Mouse (Mus musculus): ENCODE data around the gene Sp100.

GRCm38 (mm10) chr1:85742333-85742732, 92.5 kb downstream of the Sp100 start:
- TF ChIP-seq GATA1 (IDR thresholded peaks at IDR 0.05; ENCODE audit: low read length) (no peak), TAL1 (IDR thresholded peaks at IDR 0.05; ENCODE audit: low read length) (no peak)

Data from erythroblast, embryonic 14.5 days (primary cell).